Mouse (Mus musculus) G1E (cell line): ENCODE measurements at regions not wholly inside any gene's neighbourhood (a gene's known extent, or its start where the extent isn't known, plus 50 kb on each side); places are given as distances from the start of the nearest gene placed in this dataset.

Source experiments
- ATAC-seq: 2 replicates; pipeline ENCODE4 v1.8.0; 2016; ENCODE audit warnings: mild to moderate bottlenecking; ENCODE audit not compliant: insufficient number of reproducible peaks, poor library complexity, low FRiP score, severe bottlenecking; ENCODE audit errors: extremely low read depth
- DNase-seq: peaks from one replicate; pipeline ENCODE4 v3.0.0; 2012; ENCODE audit warnings: low spot score
- H3K27me3 ChIP-seq: 2 replicates; pipeline ENCODE4 v1.6.1; 2012; ENCODE audit warnings: mild to moderate bottlenecking, low read length, inconsistent platforms; ENCODE audit not compliant: insufficient read depth
- H3K36me3 ChIP-seq: replicated peaks from 2 replicates; pipeline ENCODE3; 2012; ENCODE audit warnings: mild to moderate bottlenecking, inconsistent platforms
- H3K4me1 ChIP-seq: 2 replicates; pipeline ENCODE4 v1.6.1; 2012; ENCODE audit warnings: low read depth, low read length, inconsistent platforms, mixed read lengths; ENCODE audit not compliant: insufficient read depth
- H3K4me3 ChIP-seq: 2 replicates; pipeline ENCODE4 v1.5.1; 2012; ENCODE audit warnings: low read depth, mild to moderate bottlenecking, inconsistent platforms, low read length, moderate library complexity, mixed read lengths
- H3K9me3 ChIP-seq: replicated peaks from 2 replicates; pipeline ENCODE4 v1.6.1; 2012; ENCODE audit warnings: inconsistent platforms
- CTCF ChIP-seq: IDR thresholded peaks from 2 replicates; pipeline ENCODE4 v1.5.1; 2012; ENCODE audit warnings: low read depth, low read length, inconsistent platforms, mixed read lengths
- GATA1 ChIP-seq: IDR thresholded peaks from 2 replicates; pipeline ENCODE4 v1.6.1; 2012; ENCODE audit warnings: borderline replicate concordance, low read length, inconsistent platforms, mixed read lengths
- GATA2 ChIP-seq: IDR thresholded peaks from 2 replicates; pipeline ENCODE4 v1.6.1; 2012; ENCODE audit warnings: low read depth, low read length, inconsistent platforms, borderline replicate concordance
- POLR2AphosphoS5 ChIP-seq: IDR thresholded peaks from 2 replicates; pipeline ENCODE4 v1.6.1; 2012; ENCODE audit warnings: low read depth, low read length, inconsistent platforms; ENCODE audit not compliant: insufficient replicate concordance
- TAL1 ChIP-seq: conservative IDR thresholded peaks from 2 replicates; pipeline ENCODE4 v1.6.1; 2012; ENCODE audit warnings: low read depth, low read length, inconsistent platforms, mixed read lengths

DNA sequence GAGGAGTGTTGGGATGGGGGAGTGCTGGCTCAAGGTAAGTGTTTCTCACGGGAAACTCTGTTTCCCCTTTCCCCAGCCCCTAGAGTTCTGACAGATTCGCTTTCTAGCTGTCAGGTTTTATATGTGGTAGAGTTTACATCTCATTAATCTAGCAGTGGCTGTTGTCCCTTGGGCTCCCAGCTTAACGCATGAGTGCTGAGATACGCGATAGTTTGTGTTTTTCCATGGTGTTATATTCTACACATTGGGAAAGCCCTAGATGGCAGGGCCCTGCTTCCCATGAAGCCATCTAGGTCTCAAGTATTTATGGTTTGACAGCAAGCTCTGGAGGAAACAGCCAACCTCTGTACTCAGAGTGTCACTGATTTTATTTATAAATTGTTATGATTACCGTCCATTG, 373.8 kb downstream of the Cd83 start:
- H3K4me1 ChIP-seq, result no peaks in the 10 kb centered on the region
- DNase-seq (no peak), ATAC-seq (no peak)
- H3K9me3 ChIP-seq, result peaks cover 7% of the 10 kb centered on the region
- no peaks in the 10 kb centered on the region; the same call in 1 of the 2 replicates for H3K27me3 ChIP-seq
- H3K4me3 ChIP-seq, result no peak overlapping the region
- TF ChIP-seq POLR2AphosphoS5 (no peak), GATA1 (no peak), CTCF (no peak), TAL1 (no peak), GATA2 (no peak)
- H3K36me3 ChIP-seq, result no peaks in the 10 kb centered on the region

DNA sequence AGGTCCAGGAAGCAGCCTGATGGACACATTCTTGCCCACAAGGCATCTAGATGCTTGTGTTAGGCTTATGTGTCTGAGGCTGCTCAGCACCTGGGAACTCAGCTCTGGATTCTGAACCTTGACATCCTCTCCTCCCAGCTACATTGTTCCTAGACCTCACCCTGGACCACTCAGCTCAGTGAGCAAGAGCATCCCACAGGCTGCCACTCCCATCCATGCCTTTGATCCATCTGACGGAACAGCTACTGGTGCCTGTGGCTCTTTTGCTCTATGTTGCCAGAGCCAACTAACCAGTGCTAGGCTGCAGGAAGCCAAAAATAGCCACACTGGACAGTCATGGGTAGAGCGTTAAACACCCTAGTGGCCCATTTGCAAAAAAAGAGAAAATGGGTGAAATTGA, 374.8 kb downstream of the Cd83 start:
- Histone ChIP-seq H3K36me3 (no peaks in the 10 kb centered on the region), H3K9me3 (no peaks in the 10 kb centered on the region), H3K4me1 (no peaks in the 10 kb centered on the region), H3K4me3 (no peak overlapping the region), H3K27me3 (peaks cover 2% of the 10 kb centered on the region; the same call in 1 of the 2 replicates)
- TF ChIP-seq GATA1 (no peak), POLR2AphosphoS5 (no peak)
- ATAC-seq (no peak), DNase-seq (no peak)

DNA sequence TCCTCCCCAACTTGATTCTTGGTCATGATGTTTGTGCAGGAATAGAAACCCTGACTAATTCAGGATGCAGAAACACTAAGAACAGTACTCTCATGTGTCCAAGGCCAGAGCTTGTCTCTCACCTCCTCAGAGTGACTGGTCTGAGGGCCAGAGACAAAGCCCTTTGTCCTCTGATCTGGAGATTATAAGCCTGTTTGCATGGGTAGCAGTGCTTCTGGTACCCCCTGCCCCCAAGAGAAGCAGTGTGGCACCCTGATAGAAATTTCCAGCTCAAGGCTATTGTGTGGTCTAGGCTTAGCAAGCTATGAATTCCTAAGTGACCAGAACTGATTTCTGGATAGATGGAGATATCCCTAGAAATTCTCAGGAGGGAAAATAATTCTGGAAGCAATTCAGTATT, 380.2 kb downstream of the Cd83 start:
- no peak for TF ChIP-seq GATA2
- no peak for TF ChIP-seq POLR2AphosphoS5
- TF ChIP-seq GATA1, result no peak
- no peak for TF ChIP-seq TAL1
- no peak for TF ChIP-seq CTCF
- Histone ChIP-seq H3K36me3 (no peaks in the 10 kb centered on the region), H3K9me3 (no peaks in the 10 kb centered on the region), H3K4me3 (no peak overlapping the region), H3K27me3 (peaks cover 2% of the 10 kb centered on the region; the same call in 1 of the 2 replicates), H3K4me1 (no peaks in the 10 kb centered on the region)
- no peak for DNase-seq
- no peak for ATAC-seq

DNA sequence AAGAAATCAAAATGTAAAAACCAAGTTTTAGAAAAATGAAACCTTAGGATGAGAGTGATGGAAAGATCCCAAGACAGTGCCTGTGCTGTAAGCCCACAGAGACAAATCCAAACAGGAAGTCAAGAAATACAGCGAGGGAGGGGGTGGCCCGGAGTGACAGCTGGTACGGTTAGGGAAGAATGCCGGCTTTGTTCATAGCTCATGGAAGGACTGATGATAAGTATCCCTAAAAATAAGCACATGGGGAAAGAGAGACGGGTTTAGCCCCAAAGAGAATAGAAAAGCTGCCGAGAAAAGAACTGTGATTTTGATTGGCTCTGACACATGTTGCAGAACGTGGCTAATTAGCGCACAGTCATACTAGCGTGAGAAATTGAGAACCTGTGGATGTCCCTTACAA, 382.6 kb downstream of the Cd83 start:
- ATAC-seq, result no peak
- DNase-seq, result no peak
- no peak for TF ChIP-seq POLR2AphosphoS5
- H3K4me1 ChIP-seq, result no peaks in the 10 kb centered on the region
- H3K36me3 ChIP-seq, result no peaks in the 10 kb centered on the region
- H3K27me3 ChIP-seq, result peaks cover 2% of the 10 kb centered on the region; the same call in 1 of the 2 replicates
- no peaks in the 10 kb centered on the region for H3K9me3 ChIP-seq
- H3K4me3 ChIP-seq, result no peak overlapping the region

DNA sequence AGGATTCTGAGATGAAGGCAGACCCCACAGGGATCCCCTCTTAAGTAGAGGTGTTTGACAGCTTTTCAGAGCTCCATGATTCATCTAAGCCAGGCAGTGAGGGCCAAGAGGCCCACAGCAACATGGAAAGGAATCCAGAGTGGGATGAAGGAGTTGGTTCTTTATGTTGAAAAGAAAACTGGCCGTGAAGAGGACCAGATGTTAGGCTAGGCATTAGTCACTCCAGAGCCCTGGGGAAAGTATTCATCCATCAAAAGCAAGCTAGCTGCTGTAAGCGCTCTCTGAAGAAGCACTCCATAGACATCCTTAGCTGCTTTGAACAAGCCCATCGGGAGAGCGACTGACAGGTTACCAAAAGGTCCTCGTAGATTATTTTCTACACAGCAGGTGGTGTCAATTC, 383.6 kb downstream of the Cd83 start:
- H3K27me3 ChIP-seq, result peaks cover 5% of the 10 kb centered on the region; the same call in 1 of the 2 replicates
- ATAC-seq (no peak), DNase-seq (no peak)
- no peak for TF ChIP-seq GATA1
- TF ChIP-seq POLR2AphosphoS5, result no peak
- TF ChIP-seq CTCF, result no peak
- no peak for TF ChIP-seq TAL1
- no peak for TF ChIP-seq GATA2
- H3K9me3 ChIP-seq, result no peaks in the 10 kb centered on the region
- H3K4me3 ChIP-seq, result no peak overlapping the region
- no peaks in the 10 kb centered on the region for H3K4me1 ChIP-seq
- H3K36me3 ChIP-seq, result no peaks in the 10 kb centered on the region

DNA sequence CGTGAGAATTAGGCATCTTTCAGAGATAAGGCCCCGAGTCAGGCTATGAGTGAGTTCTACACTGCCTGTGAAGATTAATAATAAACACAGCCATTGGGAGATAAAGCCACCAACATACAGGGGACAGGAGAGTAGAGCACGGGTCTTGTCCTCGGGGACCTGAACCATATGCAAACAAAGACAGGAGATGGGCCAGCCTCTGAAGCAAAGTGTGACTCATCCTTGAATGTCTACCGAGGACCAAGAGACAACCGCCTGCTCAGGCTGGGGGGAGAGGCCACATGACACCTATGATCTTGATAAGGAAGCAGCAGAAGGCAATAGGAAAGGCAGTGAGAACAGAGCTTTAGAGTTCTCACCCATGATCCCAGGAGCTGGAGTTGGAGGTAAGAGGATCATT, 387.1 kb downstream of the Cd83 start:
- no peak for TF ChIP-seq CTCF
- TF ChIP-seq POLR2AphosphoS5, result no peak
- TF ChIP-seq GATA1, result no peak
- no peak for TF ChIP-seq GATA2
- TF ChIP-seq TAL1, result no peak
- Histone ChIP-seq H3K9me3 (no peaks in the 10 kb centered on the region), H3K27me3 (peaks cover 2% of the 10 kb centered on the region; the same call in 1 of the 2 replicates), H3K4me1 (no peaks in the 10 kb centered on the region), H3K4me3 (no peak overlapping the region), H3K36me3 (no peaks in the 10 kb centered on the region)
- no peak for DNase-seq
- no peak for ATAC-seq

DNA sequence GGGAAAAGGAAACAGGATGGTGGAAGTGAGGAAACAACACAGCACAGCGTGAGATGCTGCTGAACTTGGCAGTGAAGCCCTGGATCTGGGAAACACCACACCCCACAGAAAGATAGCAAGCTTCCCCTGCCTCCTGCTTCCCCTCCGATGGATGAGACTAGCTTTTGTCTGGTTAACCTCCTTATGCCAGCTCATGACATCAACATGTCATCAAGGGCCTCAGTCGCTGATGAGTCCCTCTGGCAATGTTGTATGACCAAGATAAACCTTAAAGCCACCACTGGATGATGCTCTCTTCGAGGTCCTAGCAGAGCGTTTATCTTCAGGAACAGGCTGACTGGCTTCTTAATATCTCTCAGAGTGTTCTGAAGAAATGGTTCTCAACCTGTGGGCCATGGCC, 388.1 kb downstream of the Cd83 start:
- Histone ChIP-seq H3K4me1 (no peaks in the 10 kb centered on the region), H3K9me3 (no peaks in the 10 kb centered on the region), H3K4me3 (no peak overlapping the region), H3K36me3 (no peaks in the 10 kb centered on the region), H3K27me3 (peaks cover 2% of the 10 kb centered on the region; the same call in 1 of the 2 replicates)
- no peak for TF ChIP-seq GATA1
- no peak for TF ChIP-seq GATA2
- no peak for TF ChIP-seq POLR2AphosphoS5
- no peak for TF ChIP-seq CTCF
- TF ChIP-seq TAL1, result no peak
- ATAC-seq, result no peak
- DNase-seq, result no peak
